Mouse (Mus musculus) lung, embryonic 16.5 days (tissue): ENCODE data around the gene Dusp8. TPM values are rescaled to one million over a fixed set of nuclear protein-coding genes. Genes with fewer than 3 reads are reported as not detected.

Experiments
- ATAC-seq: fragments of 200-750 bp; cut with Nextera tagmentation; 2 replicates; pipeline ENCODE4 v1.8.0; 2017; ENCODE audit warnings: low read depth, mild to moderate bottlenecking, moderate library complexity
- H3K27ac ChIP-seq: fragments of 300-500 bp; sonication (generic); 2 replicates; pipeline ENCODE4 v1.5.1; 2014; ENCODE audit warnings: mild to moderate bottlenecking, control low read depth, low read length
- H3K27me3 ChIP-seq: fragments of 300-500 bp; sonication (generic); 2 replicates; pipeline ENCODE4 v1.6.1; 2014; ENCODE audit warnings: low read depth, low read length, mixed read lengths; ENCODE audit not compliant: control insufficient read depth, insufficient read depth
- H3K36me3 ChIP-seq: fragments of 300-500 bp; sonication (generic); 2 replicates; pipeline ENCODE4 v1.6.1; 2014; ENCODE audit warnings: low read length; ENCODE audit not compliant: control insufficient read depth, insufficient read depth
- H3K4me1 ChIP-seq: fragments of 300-500 bp; sonication (generic); replicated peaks from 2 replicates; pipeline ENCODE4 v1.6.1; 2014; ENCODE audit warnings: low read length, mixed read lengths; ENCODE audit not compliant: control insufficient read depth, insufficient read depth
- H3K4me2 ChIP-seq: fragments of 300-500 bp; sonication (generic); 2 replicates; pipeline ENCODE4 v1.6.1; 2014; ENCODE audit warnings: low read depth, low read length, control low read depth
- H3K4me3 ChIP-seq: fragments of 300-500 bp; sonication (generic); 2 replicates; pipeline ENCODE4 v1.5.1; 2014; ENCODE audit warnings: mild to moderate bottlenecking, low read length, control low read depth
- H3K9ac ChIP-seq: fragments of 300-500 bp; sonication (generic); 2 replicates; pipeline ENCODE4 v1.6.1; 2014; ENCODE audit warnings: low read length, control low read depth
- H3K9me3 ChIP-seq: fragments of 300-500 bp; sonication (generic); 2 replicates; pipeline ENCODE4 v1.6.1; 2016; ENCODE audit warnings: low read length; ENCODE audit not compliant: control insufficient read depth
- whole genome bisulfite sequencing: fragments of 180-500 bp; shearing (Covaris S2); extraction: QIAGEN DNeasy Blood & Tissue Kit; methylation state at CpG from one replicate; pipeline ENCODE4 v1.1.7; 2014; 5-methylcytosine and 5-hydroxymethylcytosine counted together
- polyA plus RNA-seq: library from polyadenylated mRNA; unstranded; fragments of >200 nt; fragmentation: Nextera tagmentation; extraction: Ambion mirVana; gene quantifications from 2 replicates; pipeline ENCODE4 v1.2.1, GENCODE M21; 2015

Gene Dusp8
- polyA plus RNA-seq, 1 experiment from 2014 or later, result 2.1 TPM

DNA sequence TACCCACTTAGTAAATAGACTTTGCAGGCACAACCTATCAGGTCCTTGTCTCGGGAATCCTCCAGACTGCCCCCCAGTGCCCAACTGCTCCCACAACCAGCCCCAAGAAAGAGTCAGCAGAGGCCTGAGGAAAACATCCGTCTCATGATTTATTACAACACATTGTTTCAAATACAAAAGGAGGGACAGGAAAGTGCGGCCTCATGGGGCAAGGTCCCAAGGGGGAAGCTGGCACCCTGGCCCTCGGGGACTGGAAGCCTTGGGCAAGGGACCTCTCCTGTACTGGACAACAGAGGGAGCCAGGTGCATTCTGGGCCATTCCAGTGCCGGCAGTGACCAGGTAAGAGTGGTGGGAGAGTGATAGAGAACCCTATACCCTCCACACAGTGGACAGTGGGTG is 16.3 kb downstream of the Dusp8 start:
- no peak for ATAC-seq
- peaks cover 36% of the 10 kb centered on the region for H3K27me3 ChIP-seq
- no peaks in the 10 kb centered on the region for H3K36me3 ChIP-seq

GRCm38 (mm10) chr7:142077138-142077537 is 18.5 kb downstream of the Dusp8 start:
- no peak for ATAC-seq
- Histone ChIP-seq H3K36me3 (no peaks in the 10 kb centered on the region), H3K9ac (no peak overlapping the region), H3K4me2 (no peak overlapping the region), H3K4me1 (peaks cover 1% of the 10 kb centered on the region; the same call in 1 of the 2 replicates), H3K27me3 (peaks cover 18% of the 10 kb centered on the region), H3K27ac (no peak overlapping the region), H3K4me3 (no peak overlapping the region), H3K9me3 (no peaks in the 10 kb centered on the region)
- WGBS, result 57% methylated on average over 3 of the region's 3 CpGs

More for the DNA sequence above, 16.3 kb downstream of the Dusp8 start:
- Histone ChIP-seq H3K4me2 (no peak overlapping the region), H3K27ac (no peak overlapping the region), H3K4me3 (no peak overlapping the region), H3K9me3 (no peaks in the 10 kb centered on the region), H3K9ac (no peak overlapping the region), H3K4me1 (peaks cover 11% of the 10 kb centered on the region)
- 47% methylated on average over 5 of the region's 5 CpGs for WGBS

DNA sequence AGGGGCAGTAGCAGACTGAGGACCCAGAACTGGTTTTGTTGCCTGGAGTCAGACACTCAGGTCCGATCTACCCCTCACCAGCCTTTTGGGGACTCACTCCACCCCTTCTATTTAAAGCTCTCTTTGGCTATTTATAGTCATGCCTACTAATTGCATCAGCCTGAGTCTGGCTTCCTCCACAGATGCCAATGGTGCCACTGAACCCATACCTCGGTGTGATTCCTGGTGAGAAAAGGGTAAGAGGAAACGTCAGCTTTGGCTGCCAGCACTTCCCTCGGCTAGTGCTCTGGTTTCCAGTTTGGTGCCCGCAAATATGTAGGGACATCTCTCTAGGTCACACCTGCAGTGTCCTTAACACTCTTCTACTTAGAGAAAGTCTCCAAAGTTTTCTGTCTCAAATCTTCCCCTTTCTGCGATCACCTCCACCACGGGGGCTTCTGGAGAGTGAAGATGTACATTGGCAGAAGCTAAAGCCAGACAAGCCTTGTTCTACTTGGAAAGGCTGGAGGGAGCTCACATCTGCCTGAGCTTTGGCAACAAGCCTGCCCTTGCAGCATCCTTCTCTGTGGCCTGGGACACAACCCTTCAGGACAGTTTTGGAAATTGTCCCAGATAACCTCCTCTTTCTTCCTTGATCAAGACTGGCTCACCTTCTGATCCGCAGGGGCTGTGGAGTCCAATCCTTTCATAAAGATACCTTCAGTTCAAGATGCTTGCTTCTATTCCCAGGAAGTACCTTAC is 21.3 kb downstream of the Dusp8 start:
- H3K27me3 ChIP-seq, result no peaks in the 10 kb centered on the region
- 65% methylated on average over 8 of the region's 8 CpGs for WGBS
- no peaks in the 10 kb centered on the region for H3K9me3 ChIP-seq
- no peak overlapping the region for H3K4me3 ChIP-seq
- no peak for ATAC-seq
- no peak overlapping the region for H3K9ac ChIP-seq
- no peak overlapping the region for H3K4me2 ChIP-seq
- no peaks in the 10 kb centered on the region for H3K4me1 ChIP-seq
- no peaks in the 10 kb centered on the region for H3K36me3 ChIP-seq
- H3K27ac ChIP-seq, result no peak overlapping the region

GRCm38 (mm10) chr7:142071717-142072116 is 23.9 kb downstream of the Dusp8 start:
- Histone ChIP-seq H3K4me1 (no peaks in the 10 kb centered on the region), H3K4me2 (no peak overlapping the region), H3K27ac (no peak overlapping the region), H3K9me3 (no peaks in the 10 kb centered on the region), H3K27me3 (no peaks in the 10 kb centered on the region), H3K9ac (no peak overlapping the region), H3K36me3 (no peaks in the 10 kb centered on the region), H3K4me3 (no peak overlapping the region)
- ATAC-seq, result no peak

GRCm38 (mm10) chr7:142071212-142071578 is 24.4 kb downstream of the Dusp8 start:
- peak; percentile 20; the same call in 1 of the 2 replicates for ATAC-seq
- no peak overlapping the region for H3K4me2 ChIP-seq
- H3K4me1 ChIP-seq, result no peaks in the 10 kb centered on the region
- no peaks in the 10 kb centered on the region for H3K27me3 ChIP-seq
- H3K36me3 ChIP-seq, result no peaks in the 10 kb centered on the region
- H3K9me3 ChIP-seq, result no peaks in the 10 kb centered on the region
- H3K4me3 ChIP-seq, result no peak overlapping the region
- H3K27ac ChIP-seq, result no peak overlapping the region
- no peak overlapping the region for H3K9ac ChIP-seq
- 9% methylated on average over 9 of the region's 10 CpGs for WGBS

- Histone ChIP-seq H3K27me3 (no peaks in the 10 kb centered on the region), H3K9ac (no peak overlapping the region), H3K4me1 (no peaks in the 10 kb centered on the region), H3K4me3 (no peak overlapping the region), H3K36me3 (no peaks in the 10 kb centered on the region), H3K4me2 (no peak overlapping the region), H3K9me3 (no peaks in the 10 kb centered on the region), H3K27ac (no peak overlapping the region)
- peak; percentile 66 for ATAC-seq
- 13% methylated on average over 13 of the region's 13 CpGs for WGBS
Measured at GRCm38 (mm10) chr7:142070458-142071211, 25.0 kb downstream of the Dusp8 start.

DNA sequence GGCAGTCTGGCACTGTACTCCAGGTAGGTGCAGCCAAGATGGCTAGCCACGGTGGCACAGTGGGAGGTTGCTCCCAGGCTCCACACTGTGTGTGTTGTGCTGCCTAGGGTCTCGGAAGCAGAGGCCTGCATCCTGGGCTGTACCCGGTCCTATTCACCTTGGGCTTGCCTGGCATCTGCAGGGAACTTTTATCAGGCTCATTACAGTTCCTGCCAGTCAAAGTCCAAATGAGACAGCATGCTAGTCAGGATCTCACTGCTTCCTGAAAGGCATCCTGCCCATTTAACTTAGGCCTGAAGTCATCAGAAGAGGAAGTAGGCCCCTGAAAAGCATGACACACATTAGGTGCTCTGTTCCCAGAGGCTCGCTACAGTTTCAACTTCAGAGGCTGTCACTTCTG is 27.2 kb downstream of the Dusp8 start:
- Histone ChIP-seq H3K4me3 (no peak overlapping the region), H3K9ac (no peak overlapping the region), H3K36me3 (no peaks in the 10 kb centered on the region), H3K9me3 (no peaks in the 10 kb centered on the region), H3K4me2 (no peak overlapping the region), H3K27ac (no peak overlapping the region), H3K4me1 (no peaks in the 10 kb centered on the region), H3K27me3 (no peaks in the 10 kb centered on the region)
- ATAC-seq, result no peak
- 50% methylated on average over 4 of the region's 4 CpGs for WGBS

DNA sequence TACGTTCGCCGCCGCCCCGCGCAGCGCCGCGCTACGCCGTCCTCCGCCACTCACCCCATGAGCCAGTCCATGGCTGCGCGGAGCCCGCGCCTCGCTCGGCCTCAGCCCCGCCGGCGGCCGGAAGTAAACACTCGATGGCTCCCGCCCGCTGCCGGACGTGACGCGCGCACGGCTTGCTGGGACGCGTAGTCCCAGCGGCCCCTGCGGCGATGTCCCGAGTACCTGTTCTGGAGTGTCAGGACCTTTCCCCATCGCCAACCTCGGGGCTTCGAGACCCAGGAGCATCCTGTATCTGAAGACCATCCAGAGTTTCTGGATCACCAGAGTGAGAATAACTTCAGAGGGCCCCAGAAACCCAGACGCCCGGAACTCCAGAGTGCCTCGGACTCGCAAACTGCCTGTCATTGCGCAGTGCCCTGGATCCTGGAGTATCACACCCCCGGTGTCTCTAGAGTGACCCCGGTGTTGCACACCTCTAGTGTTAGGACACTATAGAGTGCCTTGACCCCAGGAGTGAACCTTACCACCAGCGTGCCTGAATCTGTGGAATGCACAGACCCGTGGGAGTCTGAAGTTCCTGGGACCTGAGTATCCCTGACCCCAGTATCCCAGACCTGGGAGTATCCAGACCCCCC is 34.6 kb downstream of the Dusp8 start, which contains the start of gene Mob2:
Gene Mob2 (minus strand): TSS at position 135 of the 635 bp plus-strand sequence.
- no peaks in the 10 kb centered on the region for H3K27me3 ChIP-seq
- ATAC-seq, result peak; percentile 97
- WGBS, result under 1% methylated on average over 49 of the region's 49 CpGs
- no peaks in the 10 kb centered on the region; the same call in 1 of the 2 replicates for H3K36me3 ChIP-seq
- peak within 1 kb of the TSS; percentile 93 for H3K9ac ChIP-seq
- H3K4me1 ChIP-seq, result peaks cover 15% of the 10 kb centered on the region
- H3K4me3 ChIP-seq, result peak within 1 kb of the TSS; percentile 81
- H3K9me3 ChIP-seq, result no peaks in the 10 kb centered on the region
- H3K27ac ChIP-seq, result peak within 1 kb of the TSS; percentile 76
- peak within 1 kb of the TSS; percentile 88 for H3K4me2 ChIP-seq
